Mouse (Mus musculus) liver, embryonic 16.5 days (tissue): ENCODE results near the gene B3gnt3. TPM values are rescaled to one million over a fixed set of nuclear protein-coding genes. Genes with fewer than 3 reads are reported as not detected.
"Not testable (repeated sequence)": the region's sequence is repeated elsewhere in the genome, so short reads cannot be mapped to it uniquely, and the experiment has no call there.

Source experiments
- ATAC-seq: fragments of 200-750 bp; cut with Nextera tagmentation; 2 replicates; pipeline ENCODE4 v1.8.0; 2017; ENCODE audit warnings: low read depth, mild to moderate bottlenecking, moderate number of reproducible peaks, moderate library complexity
- H3K27ac ChIP-seq: fragments of 300-500 bp; sonication (generic); 2 replicates; pipeline ENCODE4 v1.5.1; 2014; ENCODE audit warnings: mild to moderate bottlenecking, low read length
- H3K27me3 ChIP-seq: fragments of 300-500 bp; sonication (generic); 2 replicates; pipeline ENCODE4 v1.6.1; 2014; ENCODE audit warnings: low read depth, low read length, mixed read lengths; ENCODE audit not compliant: control insufficient read depth, insufficient read depth
- H3K36me3 ChIP-seq: fragments of 300-500 bp; sonication (generic); 2 replicates; pipeline ENCODE4 v1.6.1; 2014; ENCODE audit warnings: mild to moderate bottlenecking; ENCODE audit not compliant: control insufficient read depth, insufficient read depth
- H3K4me1 ChIP-seq: fragments of 300-500 bp; sonication (generic); 2 replicates; pipeline ENCODE4 v1.6.1; 2014; ENCODE audit warnings: low read depth, low read length, mixed read lengths; ENCODE audit not compliant: control insufficient read depth
- H3K4me2 ChIP-seq: fragments of 300-500 bp; sonication (generic); 2 replicates; pipeline ENCODE4 v1.6.1; 2014; ENCODE audit warnings: low read depth, low read length, mixed read lengths
- H3K4me3 ChIP-seq: fragments of 300-500 bp; sonication (generic); 2 replicates; pipeline ENCODE4 v1.5.1; 2014; ENCODE audit warnings: low read depth, mild to moderate bottlenecking, low read length
- H3K9ac ChIP-seq: fragments of 300-500 bp; sonication (generic); 2 replicates; pipeline ENCODE4 v1.6.1; 2014; ENCODE audit warnings: low read depth, low read length
- H3K9me3 ChIP-seq: fragments of 300-500 bp; sonication (generic); replicated peaks from 2 replicates; pipeline ENCODE4 v1.6.1; 2016; ENCODE audit warnings: low read length; ENCODE audit not compliant: control insufficient read depth
- WGBS: fragments of 180-500 bp; shearing (Covaris S2); extraction: QIAGEN DNeasy Blood & Tissue Kit; methylation state at CpG from one replicate; pipeline ENCODE4 v1.1.7; 2014; ENCODE audit not compliant: insufficient replicate concordance; 5-methylcytosine and 5-hydroxymethylcytosine counted together
- polyA plus RNA-seq: library from polyadenylated mRNA; unstranded; fragments of >200 nt; fragmentation: Nextera tagmentation; extraction: Ambion mirVana; gene quantifications from 2 replicates; pipeline ENCODE4 v1.2.1, GENCODE M21; 2015

The B3gnt3 gene
- polyA plus RNA-seq, 1 experiment from 2014 or later: 5.5 TPM

- Histone ChIP-seq H3K4me3 (peak overlapping the region; percentile 59), H3K9me3 (no peaks in the 10 kb centered on the region), H3K27me3 (peaks cover 28% of the 10 kb centered on the region), H3K9ac (peak overlapping the region; percentile 68), H3K27ac (peak overlapping the region; percentile 86; the same call in 1 of the 2 replicates), H3K4me1 (peaks cover 29% of the 10 kb centered on the region), H3K36me3 (no peaks in the 10 kb centered on the region), H3K4me2 (peak overlapping the region; percentile 74)
- WGBS: 14% methylated on average over 4 of the region's 4 CpGs
- peak; percentile 20; the same call in 1 of the 2 replicates for ATAC-seq
Observed at GRCm38 (mm10) chr8:71702087-71702432, 471 bp upstream of the B3gnt3 start.

GRCm38 (mm10) chr8:71700493-71701269, 908 bp downstream of the B3gnt3 start:
- Histone ChIP-seq H3K4me2 (peak overlapping the region; percentile 74), H3K27ac (no peak overlapping the region), H3K9me3 (no peaks in the 10 kb centered on the region), H3K27me3 (peaks cover 31% of the 10 kb centered on the region), H3K4me1 (peaks cover 29% of the 10 kb centered on the region), H3K9ac (peak overlapping the region; percentile 37; the same call in 1 of the 2 replicates), H3K4me3 (peak overlapping the region; percentile 59), H3K36me3 (no peaks in the 10 kb centered on the region)
- ATAC-seq: no peak
- 10% methylated on average over 29 of the region's 29 CpGs for WGBS

GRCm38 (mm10) chr8:71695456-71695855, 6.1 kb downstream of the B3gnt3 start:
- H3K36me3 ChIP-seq, H3K27ac ChIP-seq, H3K4me2 ChIP-seq, H3K9ac ChIP-seq, ATAC-seq, H3K4me1 ChIP-seq, H3K9me3 ChIP-seq, H3K4me3 ChIP-seq: not testable (repeated sequence)
- 56% methylated on average over 12 of the region's 12 CpGs for WGBS
- H3K27me3 ChIP-seq: peaks cover 65% of the 10 kb centered on the region

- H3K4me2 ChIP-seq: no peak overlapping the region
- H3K27me3 ChIP-seq: peaks cover 75% of the 10 kb centered on the region
- no peak overlapping the region for H3K4me3 ChIP-seq
- WGBS: 7% methylated on average over 67 of the region's 68 CpGs
- H3K27ac ChIP-seq: no peak overlapping the region
- H3K9ac ChIP-seq: no peak overlapping the region
- no peaks in the 10 kb centered on the region for H3K36me3 ChIP-seq
- H3K9me3 ChIP-seq: no peaks in the 10 kb centered on the region
- H3K4me1 ChIP-seq: no peaks in the 10 kb centered on the region
- ATAC-seq: peak; percentile 13; the same call in 1 of the 2 replicates
Observed at GRCm38 (mm10) chr8:71693166-71694041, 8.2 kb downstream of the B3gnt3 start.

GRCm38 (mm10) chr8:71692509-71692908, 9.1 kb downstream of the B3gnt3 start:
- peaks cover 84% of the 10 kb centered on the region for H3K27me3 ChIP-seq

GRCm38 (mm10) chr8:71689028-71689427, 12.6 kb downstream of the B3gnt3 start, which contains the start of gene Insl3:
TSS of gene Insl3 (plus strand) at chr8:71689214.
- 14% methylated on average over 33 of the region's 33 CpGs for WGBS
- no peaks in the 10 kb centered on the region for H3K36me3 ChIP-seq
- peaks cover 96% of the 10 kb centered on the region for H3K27me3 ChIP-seq
- no peak within 1 kb of the TSS for H3K4me3 ChIP-seq
- no peak within 1 kb of the TSS for H3K4me2 ChIP-seq
- no peak within 1 kb of the TSS for H3K9ac ChIP-seq
- H3K27ac ChIP-seq: no peak within 1 kb of the TSS
- ATAC-seq: no peak
- H3K9me3 ChIP-seq: no peaks in the 10 kb centered on the region
- no peaks in the 10 kb centered on the region for H3K4me1 ChIP-seq

More at GRCm38 (mm10) chr8:71692509-71692908, 9.1 kb downstream of the B3gnt3 start:
- no peaks in the 10 kb centered on the region for H3K4me1 ChIP-seq
- no peak for ATAC-seq
- no peaks in the 10 kb centered on the region for H3K36me3 ChIP-seq
- no peak overlapping the region for H3K4me2 ChIP-seq
- 4% methylated on average over 30 of the region's 30 CpGs for WGBS
- H3K9me3 ChIP-seq: no peaks in the 10 kb centered on the region
- no peak overlapping the region for H3K27ac ChIP-seq
- H3K4me3 ChIP-seq: no peak overlapping the region
- no peak overlapping the region for H3K9ac ChIP-seq

- no peaks in the 10 kb centered on the region for H3K9me3 ChIP-seq
- no peaks in the 10 kb centered on the region for H3K36me3 ChIP-seq
- H3K27ac ChIP-seq: no peak overlapping the region
- 41% methylated on average over 8 of the region's 8 CpGs for WGBS
- no peaks in the 10 kb centered on the region for H3K4me1 ChIP-seq
- ATAC-seq: no peak
- H3K4me2 ChIP-seq: no peak overlapping the region
- no peak overlapping the region for H3K4me3 ChIP-seq
- H3K9ac ChIP-seq: no peak overlapping the region
- H3K27me3 ChIP-seq: peaks cover 87% of the 10 kb centered on the region
Observed at GRCm38 (mm10) chr8:71687616-71688015, 14.0 kb downstream of the B3gnt3 start.

- H3K27me3 ChIP-seq: peaks cover 79% of the 10 kb centered on the region
- H3K9me3 ChIP-seq: no peaks in the 10 kb centered on the region
- no peak overlapping the region for H3K27ac ChIP-seq
- H3K36me3 ChIP-seq: no peaks in the 10 kb centered on the region
- 54% methylated on average over 23 of the region's 23 CpGs for WGBS
- no peak overlapping the region for H3K9ac ChIP-seq
- no peaks in the 10 kb centered on the region for H3K4me1 ChIP-seq
- peak; percentile 32; the same call in 1 of the 2 replicates for ATAC-seq
- H3K4me2 ChIP-seq: no peak overlapping the region
- no peak overlapping the region for H3K4me3 ChIP-seq
Observed at GRCm38 (mm10) chr8:71686143-71686734, 15.3 kb downstream of the B3gnt3 start.
